Comparison of ENCODE assay signal across 19 mouse cellular contexts in genomic region chr11:5172861-5173260, GRCm38 (mm10). TPM values are rescaled to one million over a fixed set of nuclear protein-coding genes. Genes with fewer than 3 reads are reported as not detected.
DNase-seq lines count a peak whose midpoint lies in the region; ATAC-seq and TF ChIP-seq lines count a peak whose summit lies in the region.
"Had no signal": no experiment of that assay in that cellular context is flagged by ENCODE, and none has a peak within 500 bp of the region (broad histone marks: within the 10 kb centered on the region; RNA-seq: fewer than 3 reads in every experiment).

No protein-coding gene starts in this region.

- DNase-seq in kidney, adult 18-20 months = no peak
- DNase-seq in midbrain, embryonic 10.5 days (ENCODE audit: low spot score) = no peak
- no peak for DNase-seq in midbrain, embryonic 14.5 days
- peak; percentile 35 for DNase-seq in ZHBTc4 (ENCODE audit: low read depth, low spot score)
- no peak for DNase-seq in left cerebral cortex, adult 2 months (ENCODE audit: extremely low spot score in 1 of 2, low spot score in 2 of 2)
- DNase-seq: adrenal gland, postnatal 14 days; cerebellum, adult 18-20 months; cerebellum, postnatal 36 days; gastrocnemius, postnatal 25 days; kidney, adult 8-10 months; right cerebral cortex, postnatal 25 days; thymus, postnatal 4 days had no signal

- ATAC-seq in kidney, embryonic 14.5 days (ENCODE audit: low FRiP score, low TSS enrichment) = 0 out of 2 replicates have a peak, but pooled peaks have one; percentile 29
- no peak for ATAC-seq in midbrain, embryonic 14.5 days (ENCODE audit: low FRiP score, low TSS enrichment)
- peak; percentile 33; the same call in 1 of the 2 replicates for ATAC-seq in stomach, embryonic 16.5 days (ENCODE audit: insufficient read depth, low FRiP score)
- ATAC-seq: CD4-positive, CD25-positive, alpha-beta regulatory T cell, adult 4 months; midbrain, embryonic 15.5 days had no signal

- 0 out of 2 replicates have a peak, but pooled peaks cover 4% of the 10 kb centered on the region for H3K4me1 ChIP-seq in kidney, embryonic 14.5 days (ENCODE audit: control insufficient read depth, insufficient read depth, low read length)
- H3K4me1 ChIP-seq in midbrain, embryonic 10.5 days = peaks cover 12% of the 10 kb centered on the region
- H3K4me1 ChIP-seq in midbrain, embryonic 14.5 days (ENCODE audit: control insufficient read depth, insufficient read depth, low read length) = 0 out of 2 replicates have a peak, but pooled peaks cover under 1% of the 10 kb centered on the region
- H3K4me1 ChIP-seq in stomach, embryonic 16.5 days (ENCODE audit: control insufficient read depth, insufficient read depth, low read length) = peaks cover 7% of the 10 kb centered on the region; the same call in 1 of the 2 replicates
- H3K4me1 ChIP-seq: limb, embryonic 12.5 days; midbrain, embryonic 15.5 days had no signal

- intact Hi-C loops in left cerebral cortex, adult 2 months (cut with DNase I) = no loop called here

- WGBS in kidney, embryonic 14.5 days = 50% methylated on average over 3 of the region's 3 CpGs
- WGBS in midbrain, embryonic 10.5 days = 77% methylated on average over 3 of the region's 3 CpGs
- 59% methylated on average over 3 of the region's 3 CpGs for WGBS in midbrain, embryonic 14.5 days
- WGBS in stomach, embryonic 16.5 days = 44% methylated on average over 3 of the region's 3 CpGs

- H3K36me3 ChIP-seq in kidney, embryonic 14.5 days (ENCODE audit: control insufficient read depth, insufficient read depth, low read length) = no peaks in the 10 kb centered on the region
- H3K36me3 ChIP-seq in midbrain, embryonic 10.5 days = no peaks in the 10 kb centered on the region
- H3K36me3 ChIP-seq in midbrain, embryonic 14.5 days (ENCODE audit: control insufficient read depth, insufficient read depth, low read length) = no peaks in the 10 kb centered on the region
- H3K36me3 ChIP-seq in stomach, embryonic 16.5 days (ENCODE audit: control insufficient read depth, insufficient read depth, low read length) = no peaks in the 10 kb centered on the region
- H3K36me3 ChIP-seq: hindbrain, embryonic 13.5 days; limb, embryonic 12.5 days; midbrain, embryonic 15.5 days had no signal

- no peaks in the 10 kb centered on the region for H3K9me3 ChIP-seq in kidney, embryonic 14.5 days (ENCODE audit: control insufficient read depth, low read length)
- H3K9me3 ChIP-seq in midbrain, embryonic 10.5 days (replicated peaks) = 0 out of 2 replicates have a peak, but pooled peaks cover 4% of the 10 kb centered on the region
- H3K9me3 ChIP-seq in midbrain, embryonic 14.5 days (ENCODE audit: control insufficient read depth, low read length) = no peaks in the 10 kb centered on the region
- H3K9me3 ChIP-seq in stomach, embryonic 16.5 days (replicated peaks; ENCODE audit: control insufficient read depth, low read length) = no peaks in the 10 kb centered on the region
- H3K9me3 ChIP-seq: hindbrain, embryonic 13.5 days; limb, embryonic 12.5 days; midbrain, embryonic 15.5 days had no signal

- H3K4me3 ChIP-seq in kidney, embryonic 14.5 days (ENCODE audit: low read length) = no peak overlapping the region
- no peak overlapping the region for H3K4me3 ChIP-seq in midbrain, embryonic 10.5 days
- H3K4me3 ChIP-seq in midbrain, embryonic 14.5 days (replicated peaks; ENCODE audit: low read depth, low read length) = no peak overlapping the region
- no peak overlapping the region for H3K4me3 ChIP-seq in stomach, embryonic 16.5 days (replicated peaks; ENCODE audit: low read length)
- H3K4me3 ChIP-seq in left cerebral cortex, adult 2 months = no peak overlapping the region
- H3K4me3 ChIP-seq: hindbrain, embryonic 13.5 days; limb, embryonic 12.5 days; midbrain, embryonic 15.5 days had no signal

- H3K4me2 ChIP-seq in kidney, embryonic 14.5 days (replicated peaks; ENCODE audit: low read depth, low read length) = no peak overlapping the region
- no peak overlapping the region for H3K4me2 ChIP-seq in midbrain, embryonic 14.5 days (ENCODE audit: low read length)
- H3K4me2 ChIP-seq in stomach, embryonic 16.5 days (ENCODE audit: low read depth, low read length) = no peak overlapping the region
- H3K4me2 ChIP-seq: hindbrain, embryonic 13.5 days; limb, embryonic 12.5 days; midbrain, embryonic 15.5 days had no signal

- no peak overlapping the region for H3K27ac ChIP-seq in kidney, embryonic 14.5 days (ENCODE audit: low read depth, low read length)
- H3K27ac ChIP-seq in midbrain, embryonic 10.5 days (replicated peaks) = 0 out of 2 replicates have a peak overlapping the region, but pooled peaks have one; percentile 3
- no peak overlapping the region for H3K27ac ChIP-seq in midbrain, embryonic 14.5 days (replicated peaks; ENCODE audit: low read depth, low read length)
- H3K27ac ChIP-seq in stomach, embryonic 16.5 days (ENCODE audit: low read length) = no peak overlapping the region
- H3K27ac ChIP-seq in left cerebral cortex, adult 2 months = no peak overlapping the region
- H3K27ac ChIP-seq: hindbrain, embryonic 13.5 days; limb, embryonic 12.5 days; liver, embryonic 14.5 days; midbrain, embryonic 15.5 days had no signal

- no peak for TF ChIP-seq CTCF in left cerebral cortex, adult 2 months (IDR thresholded peaks at IDR 0.05)

- H3K27me3 ChIP-seq in kidney, embryonic 14.5 days (ENCODE audit: control insufficient read depth, insufficient read depth, low read length) = no peaks in the 10 kb centered on the region
- 0 out of 2 replicates have a peak, but pooled peaks cover 4% of the 10 kb centered on the region for H3K27me3 ChIP-seq in midbrain, embryonic 10.5 days (ENCODE audit: low read depth, poor library complexity, severe bottlenecking)
- no peaks in the 10 kb centered on the region for H3K27me3 ChIP-seq in midbrain, embryonic 14.5 days (ENCODE audit: control insufficient read depth, insufficient read depth, low read length)
- no peaks in the 10 kb centered on the region for H3K27me3 ChIP-seq in stomach, embryonic 16.5 days (ENCODE audit: control insufficient read depth, insufficient read depth, low read length)
- H3K27me3 ChIP-seq: hindbrain, embryonic 13.5 days; limb, embryonic 12.5 days; midbrain, embryonic 15.5 days had no signal

- no peak overlapping the region for H3K9ac ChIP-seq in kidney, embryonic 14.5 days (ENCODE audit: low read depth, low read length)
- no peak overlapping the region for H3K9ac ChIP-seq in midbrain, embryonic 14.5 days (replicated peaks; ENCODE audit: low read length)
- peak overlapping the region; percentile 18; the same call in 1 of the 2 replicates for H3K9ac ChIP-seq in stomach, embryonic 16.5 days (ENCODE audit: low read length)
- H3K9ac ChIP-seq: hindbrain, embryonic 13.5 days; limb, embryonic 12.5 days; liver, embryonic 14.5 days; midbrain, embryonic 15.5 days had no signal

RNA-seq across cellular contexts. Expression of gene Emid1, which starts 20.8 kb away (rescaled TPM):
- polyA plus RNA-seq in kidney, embryonic 14.5 days (2014; fragmentation: Nextera tagmentation; extraction: Ambion mirVana) = 141 and 178 TPM in 2 replicates
- 21.9 and 28.2 TPM in 2 replicates for polyA plus RNA-seq in midbrain, embryonic 10.5 days (2016; fragmentation: Nextera tagmentation; extraction: Ambion mirVana)
- 7.9 and 9.8 TPM in 2 replicates for polyA plus RNA-seq in midbrain, embryonic 14.5 days (2014; fragmentation: Nextera tagmentation; extraction: Ambion mirVana)
- polyA plus RNA-seq in stomach, embryonic 16.5 days (2015; fragmentation: Nextera tagmentation; extraction: Ambion mirVana) = 59.1 and 60.4 TPM in 2 replicates
- 1 to 10 TPM; 6.2 to 8.1 TPM for total RNA-seq in left cerebral cortex, adult 2 months (2021)
